Mouse (Mus musculus) heart, postnatal 25 days (tissue): Measurements from ENCODE around the gene Tril. TPM values are rescaled to one million over a fixed set of nuclear protein-coding genes. Genes with fewer than 3 reads are reported as not detected.

Experiments
- DNase-seq: peaks from one replicate; pipeline ENCODE4 v3.0.0; 2022; ENCODE audit warnings: low spot score
- intact Hi-C: fragments of 180-260 bp; cut with DNase I; formaldehyde crosslinking; loops from one replicate; pipeline ENCODE4 v1.15.1; 2025
- total RNA-seq, 2 experiments: library from RNA; stranded (reverse); gene quantifications; 2 replicates each; pipeline ENCODE4 v1.2.3; 2021

The Tril gene
- total RNA-seq, 2 experiments from 2014 or later: 4.7 to 5.5 TPM

- no peak for DNase-seq
- intact Hi-C loops: no loop called here
These were observed 54.3 kb downstream of the Tril start for GRCm38 (mm10) chr6:53766243-53766915.

DNA sequence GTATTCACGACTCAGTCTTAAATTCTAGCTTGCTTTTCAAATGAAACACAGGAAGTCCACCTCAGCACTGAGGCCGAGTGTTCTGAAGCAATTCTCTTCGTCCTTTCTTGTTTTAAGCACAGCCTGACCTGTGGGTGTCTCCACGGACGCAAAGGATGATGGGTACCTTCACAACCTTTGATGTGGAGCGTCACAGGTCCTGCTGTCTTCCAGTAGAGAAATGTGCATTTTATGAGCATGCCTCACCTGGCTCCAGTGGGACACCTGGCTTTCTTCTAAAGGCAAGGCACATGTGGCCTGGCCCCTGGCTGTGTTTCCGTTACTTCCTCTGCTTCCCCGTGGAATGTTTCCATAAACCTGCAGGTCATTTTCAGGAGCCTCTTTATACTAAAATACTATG lies 54.9 kb downstream of the Tril start:
- no peak for DNase-seq
- intact Hi-C loops: no loop called here

Other genes starting within 250 kb of the Tril start
- gene Cpvl, start 157.8 kb upstream of the Tril start, total RNA-seq: not detected
- gene Chn2, start 218.7 kb upstream of the Tril start, total RNA-seq: 1 to 10 TPM; 3.0 to 4.3 TPM